Mouse (Mus musculus) cerebellum, adult 2 months (tissue): Measurements from ENCODE around the gene Ctsf. TPM values are rescaled to one million over a fixed set of nuclear protein-coding genes. Genes with fewer than 3 reads are reported as not detected.
A peak's percentile ranks its signal among the peaks of the same experiment; 100 is the strongest.

Source experiments
- DNase-seq, 2 experiments: peaks; one replicate each; pipeline ENCODE4 v3.0.0; 2021
- H3K27ac ChIP-seq: fragments of 200-500 bp; 2 replicates; pipeline ENCODE4 v1.5.1; 2012; ENCODE audit warnings: low read length, control low read depth, inconsistent platforms; ENCODE audit not compliant: insufficient read depth
- H3K27me3 ChIP-seq: fragments of 200-500 bp; 2 replicates; pipeline ENCODE4 v1.6.1; 2012; ENCODE audit warnings: inconsistent platforms, mild to moderate bottlenecking, low read length, moderate library complexity; ENCODE audit not compliant: control insufficient read depth, insufficient read depth
- H3K4me1 ChIP-seq: fragments of 200-500 bp; 2 replicates; pipeline ENCODE4 v1.6.1; 2011; ENCODE audit warnings: low read length; ENCODE audit not compliant: control insufficient read depth, insufficient read depth
- H3K4me3 ChIP-seq: fragments of 200-500 bp; replicated peaks from 2 replicates; pipeline ENCODE3; 2011; ENCODE audit warnings: mild to moderate bottlenecking, low read depth, low read length, control low read depth; ENCODE audit not compliant: insufficient read depth
- CTCF ChIP-seq: fragments of 200-500 bp; IDR thresholded peaks from 2 replicates; pipeline ENCODE4 v1.5.1; 2011; ENCODE audit warnings: low read depth, mild to moderate bottlenecking, control low read depth, low read length, moderate library complexity, borderline replicate concordance; ENCODE audit not compliant: insufficient read depth
- POLR2A ChIP-seq: fragments of 200-500 bp; IDR thresholded peaks from 2 replicates; pipeline ENCODE4 v1.6.1; 2011; ENCODE audit warnings: low read length, control low read depth, borderline replicate concordance; ENCODE audit not compliant: insufficient read depth
- WGBS: fragments of 180-500 bp; shearing (Covaris S2); methylation state at CpG from one replicate; pipeline ENCODE4 v1.1.7; 2018; 5-methylcytosine and 5-hydroxymethylcytosine counted together
- polyA plus RNA-seq: library from polyadenylated mRNA; depleted of rRNA; stranded (reverse); fragments of >200 nt; gene quantifications from 2 replicates; pipeline ENCODE4 v1.2.3, GENCODE M21; 2012; rRNA removed

Gene Ctsf
- polyA plus RNA-seq, 1 experiment = 211 TPM

DNA sequence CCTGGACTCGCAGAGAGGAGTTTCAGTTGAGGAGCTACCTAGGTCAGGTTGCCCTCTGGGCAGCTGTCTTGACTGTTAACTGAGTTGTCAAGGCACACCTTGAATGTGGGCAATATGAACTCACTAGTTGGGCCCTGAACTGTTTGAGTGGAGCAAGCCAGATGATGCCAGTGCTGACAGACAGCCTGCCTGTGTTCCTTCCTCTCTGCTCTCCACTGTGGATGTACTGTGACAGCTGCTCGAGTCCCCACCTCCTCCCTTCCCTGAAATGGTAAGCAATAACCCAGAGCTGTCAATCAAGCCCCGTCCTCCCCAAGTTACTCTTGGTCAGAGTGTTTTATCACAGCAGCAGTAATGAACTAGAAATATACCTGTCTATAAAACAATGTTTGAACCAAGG is 45.0 kb downstream of the Ctsf start:
- H3K4me1 ChIP-seq = no peaks in the 10 kb centered on the region
- H3K27me3 ChIP-seq = no peaks in the 10 kb centered on the region
- H3K4me3 ChIP-seq = no peak overlapping the region
- DNase-seq = no peak
- TF ChIP-seq POLR2A = no peak
- TF ChIP-seq CTCF = no peak
- no peak overlapping the region for H3K27ac ChIP-seq
- WGBS = 75% methylated on average over 3 of the region's 3 CpGs

GRCm38 (mm10) chr19:4905979-4906794 is 51.3 kb downstream of the Ctsf start, which contains the start of gene Bbs1:
Gene Bbs1, minus strand, starts transcription at chr19:4906628.
- H3K27ac ChIP-seq = peak within 1 kb of the TSS; percentile 48; the same call in 1 of the 2 replicates
- TF ChIP-seq POLR2A = peak; percentile 65; the same call in 1 of the 2 replicates
- no peak for TF ChIP-seq CTCF
- peak; percentile 78 to 85 for DNase-seq
- H3K27me3 ChIP-seq = no peaks in the 10 kb centered on the region
- peak within 1 kb of the TSS; percentile 100 for H3K4me3 ChIP-seq
- 4% methylated on average over 31 of the region's 31 CpGs for WGBS
- H3K4me1 ChIP-seq = peaks cover 2% of the 10 kb centered on the region; the same call in 1 of the 2 replicates

- no peak for TF ChIP-seq POLR2A
- TF ChIP-seq CTCF = peak; percentile 47; the same call in 1 of the 2 replicates
- Histone ChIP-seq H3K27me3 (no peaks in the 10 kb centered on the region), H3K4me1 (peaks cover 2% of the 10 kb centered on the region; the same call in 1 of the 2 replicates), H3K27ac (no peak overlapping the region), H3K4me3 (no peak overlapping the region)
- DNase-seq = no peak
- 69% methylated on average over 4 of the region's 4 CpGs for WGBS
These were observed 53.2 kb downstream of the Ctsf start for GRCm38 (mm10) chr19:4908107-4908506.

- DNase-seq = no peak
- Histone ChIP-seq H3K27ac (no peak overlapping the region), H3K4me1 (peaks cover 2% of the 10 kb centered on the region; the same call in 1 of the 2 replicates), H3K27me3 (no peaks in the 10 kb centered on the region), H3K4me3 (no peak overlapping the region)
- TF ChIP-seq CTCF = no peak
- 89% methylated on average over 7 of the region's 7 CpGs for WGBS
These were observed 54.4 kb downstream of the Ctsf start for GRCm38 (mm10) chr19:4909376-4909775.

Other genes with a start within 250 kb of the Ctsf start
- 25.7 and 29.5 TPM in 2 replicates for gene Lrfn4, start 239.5 kb upstream of the Ctsf start, polyA plus RNA-seq
- 58.7 and 60.9 TPM in 2 replicates for gene Rce1, start 229.5 kb upstream of the Ctsf start, polyA plus RNA-seq
- 4.6 and 5.4 TPM in 2 replicates for gene Gm960, start 156.5 kb upstream of the Ctsf start, polyA plus RNA-seq
- 132 and 147 TPM in 2 replicates for gene Sptbn2, start 144.0 kb upstream of the Ctsf start, polyA plus RNA-seq
- 29.8 and 30.5 TPM in 2 replicates for gene Rbm4b, start 98.6 kb upstream of the Ctsf start, polyA plus RNA-seq
- gene Rbm4, start 61.2 kb upstream of the Ctsf start, polyA plus RNA-seq = 77.5 and 86.1 TPM in 2 replicates
- gene Gm21992, start 43.5 kb upstream of the Ctsf start, polyA plus RNA-seq = 14.4 and 17.9 TPM in 2 replicates
- 27.4 and 32.1 TPM in 2 replicates for gene Rbm14, start 43.5 kb upstream of the Ctsf start, polyA plus RNA-seq
- 49.5 and 52.7 TPM in 2 replicates for gene Ccs, start 15.8 kb upstream of the Ctsf start, polyA plus RNA-seq
- 0.62 and 0.64 TPM in 2 replicates for gene Ccdc87, start 15.8 kb upstream of the Ctsf start, polyA plus RNA-seq
- 1.7 and 2.0 TPM in 2 replicates for gene Actn3, start 22.8 kb downstream of the Ctsf start, polyA plus RNA-seq
- gene Zdhhc24, start 23.5 kb downstream of the Ctsf start, polyA plus RNA-seq = 36.2 and 37.0 TPM in 2 replicates
- gene Bbs1, start 51.5 kb downstream of the Ctsf start, polyA plus RNA-seq = 17.6 and 19.2 TPM in 2 replicates
- gene Dpp3, start 73.2 kb downstream of the Ctsf start, polyA plus RNA-seq = 61.0 and 61.2 TPM in 2 replicates
- gene Peli3, start 88.0 kb downstream of the Ctsf start, polyA plus RNA-seq = 22.5 and 22.6 TPM in 2 replicates
- gene Mrpl11, start 107.0 kb downstream of the Ctsf start, polyA plus RNA-seq = 68.5 and 74.2 TPM in 2 replicates
- 2.5 and 2.9 TPM in 2 replicates for gene Npas4, start 135.2 kb downstream of the Ctsf start, polyA plus RNA-seq
- gene Slc29a2, start 168.7 kb downstream of the Ctsf start, polyA plus RNA-seq = 23.8 and 24.0 TPM in 2 replicates
- 104 and 108 TPM in 2 replicates for gene B4gat1, start 183.7 kb downstream of the Ctsf start, polyA plus RNA-seq
- gene AC124502.3, start 183.8 kb downstream of the Ctsf start, polyA plus RNA-seq = 5.0 and 5.7 TPM in 2 replicates
- 17.6 and 20.8 TPM in 2 replicates for gene Brms1, start 186.2 kb downstream of the Ctsf start, polyA plus RNA-seq
- 2.8 and 3.7 TPM in 2 replicates for gene Rin1, start 195.4 kb downstream of the Ctsf start, polyA plus RNA-seq
- 4.5 and 4.9 TPM in 2 replicates for gene Cd248, start 212.9 kb downstream of the Ctsf start, polyA plus RNA-seq
- 84.0 and 102 TPM in 2 replicates for gene Tmem151a, start 230.4 kb downstream of the Ctsf start, polyA plus RNA-seq
- 98.4 and 103 TPM in 2 replicates for gene Yif1a, start 233.4 kb downstream of the Ctsf start, polyA plus RNA-seq
- gene Cnih2, start 243.4 kb downstream of the Ctsf start, polyA plus RNA-seq = 89.3 and 90.3 TPM in 2 replicates